Mouse (Mus musculus) left cerebral cortex, postnatal 14 days (tissue): Measurements from ENCODE around the gene Krtap24-1. TPM values are rescaled to one million over a fixed set of nuclear protein-coding genes. Genes with fewer than 3 reads are reported as not detected.

Experiments used
- DNase-seq, 2 experiments: peaks; one replicate each; pipeline ENCODE4 v3.0.0; 2021 to 2022; ENCODE audit warnings: low spot score in 2 of 2, mixed read lengths in 1 of 2
- intact Hi-C: fragments of 180-260 bp; cut with DNase I; formaldehyde crosslinking; loops from one replicate; pipeline ENCODE4 v1.15.1; 2025
- long read RNA-seq, 2 experiments: library from polyadenylated mRNA; stranded (forward); transcript quantifications; one replicate each; pipeline ENCODE4 v2.0.0; 2021
- total RNA-seq, 2 experiments: library from RNA; stranded (reverse); gene quantifications; 2 replicates each; pipeline ENCODE4 v1.2.3; 2021

The Krtap24-1 gene
- total RNA-seq = not detected
- long read RNA-seq, experiment 1 = 0 reads
- long read RNA-seq, experiment 2 = 0 reads

DNA sequence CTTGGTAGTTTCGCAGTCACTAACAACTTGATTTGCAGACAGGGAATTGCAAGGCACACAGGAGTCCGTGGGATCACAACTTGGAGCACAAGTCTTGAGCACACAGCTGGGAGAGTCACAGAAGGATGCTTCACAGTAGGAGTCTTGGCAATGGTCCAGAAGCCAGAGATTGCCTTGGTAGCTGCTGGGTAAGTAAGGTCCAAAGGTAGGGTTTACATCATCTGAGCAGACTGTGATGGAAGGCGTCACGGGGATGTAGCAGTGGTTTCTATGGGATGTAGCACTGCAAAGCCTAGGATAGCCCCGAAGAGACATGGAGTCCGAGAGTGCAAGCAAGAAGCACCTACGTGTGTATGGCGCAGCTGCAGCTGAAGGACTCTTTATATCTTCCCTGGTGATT is at the start of gene Krtap24-1:
Gene Krtap24-1, minus strand, starts transcription at position 358 of the 400 bp plus-strand sequence.
- no peak for DNase-seq
- intact Hi-C loops = no loop called here

DNA sequence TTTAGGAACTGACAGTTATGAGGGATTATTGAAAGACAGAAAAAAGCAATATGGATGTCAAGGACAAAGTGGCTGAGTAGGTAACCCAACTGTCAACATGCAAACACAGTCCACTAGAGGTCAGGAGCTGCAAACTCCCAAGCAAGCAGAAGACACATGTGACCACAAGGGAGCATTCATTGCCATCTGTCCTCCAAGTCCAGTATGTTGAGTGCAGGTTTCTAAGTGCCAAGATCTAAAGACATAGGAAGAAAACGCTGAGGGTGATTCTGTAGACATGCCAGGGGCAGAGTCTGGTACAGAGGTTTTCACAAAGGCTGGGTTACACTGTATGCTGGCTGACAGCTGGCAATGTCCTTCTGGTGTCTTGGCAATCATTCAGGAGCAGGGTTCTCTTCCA is 45.3 kb upstream of the Krtap24-1 start:
- DNase-seq = no peak
- intact Hi-C loops = no loop called here

DNA sequence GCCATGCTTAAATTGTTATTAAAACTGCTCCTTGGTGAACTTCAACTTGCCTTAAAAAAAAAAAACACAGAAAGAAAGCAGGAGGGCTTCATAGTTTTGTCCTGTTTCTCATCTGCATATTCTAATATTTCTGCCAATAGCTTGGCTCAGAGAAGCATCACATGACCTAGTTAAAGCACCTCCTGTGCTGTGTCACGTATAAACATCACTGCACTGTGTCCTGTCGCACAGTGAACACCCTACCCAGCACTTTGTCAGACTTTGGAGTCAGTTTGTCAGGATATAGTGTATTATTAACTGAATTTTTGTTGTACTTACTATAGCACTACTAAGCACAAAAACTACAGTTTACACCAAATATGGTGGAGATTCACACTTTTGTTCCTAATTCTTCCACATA is 39.9 kb upstream of the Krtap24-1 start:
- no peak for DNase-seq
- intact Hi-C loops = no loop called here

DNA sequence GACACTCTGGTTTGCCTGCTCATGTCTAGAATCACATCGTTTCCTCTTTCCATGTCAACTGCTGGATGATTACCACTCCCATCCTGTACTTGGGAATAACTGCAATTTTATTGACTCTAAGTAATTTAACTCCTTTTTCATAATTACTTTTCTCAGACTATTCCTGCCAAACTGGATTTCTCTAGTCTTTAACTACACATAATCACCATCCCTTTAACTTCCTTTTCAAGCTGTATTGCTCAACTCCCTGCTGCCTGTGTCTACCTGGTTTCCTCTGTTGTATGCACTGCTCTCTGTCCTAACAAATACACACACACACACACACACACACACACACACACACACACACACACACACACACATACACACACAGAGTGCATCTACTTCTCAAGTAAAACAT is 39.0 kb upstream of the Krtap24-1 start:
- no peak for DNase-seq

DNA sequence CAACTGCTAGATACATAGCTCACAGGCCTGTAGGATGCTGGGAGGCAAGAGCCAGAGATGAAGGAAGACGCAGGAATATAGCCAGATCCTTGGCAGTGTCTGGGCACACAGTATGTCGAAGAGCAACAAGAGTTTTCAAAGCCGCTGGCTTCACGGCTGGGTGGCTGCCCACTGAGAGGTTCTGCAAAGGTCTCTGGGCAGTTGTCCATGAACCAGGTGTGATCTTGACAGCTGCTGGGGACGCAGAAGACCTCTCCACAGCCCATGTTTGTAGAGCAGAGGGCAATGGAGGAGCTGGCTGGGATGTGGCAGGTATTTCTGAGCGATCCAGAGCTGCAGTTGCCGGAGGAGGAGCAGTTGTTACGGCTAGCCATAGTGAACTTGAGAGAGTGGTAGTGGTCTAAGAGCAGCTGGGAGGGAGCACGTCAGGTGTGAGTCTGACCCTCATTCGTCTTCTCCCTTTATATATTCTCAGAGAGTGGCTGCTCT is 35.3 kb upstream of the Krtap24-1 start, which contains the start of gene Krtap26-1:
Gene Krtap26-1, minus strand, starts transcription at position 439 of the 489 bp plus-strand sequence.
- intact Hi-C loops = no loop called here
- DNase-seq = no peak

More for the DNA sequence above, 39.0 kb upstream of the Krtap24-1 start:
- intact Hi-C loops = no loop called here

DNA sequence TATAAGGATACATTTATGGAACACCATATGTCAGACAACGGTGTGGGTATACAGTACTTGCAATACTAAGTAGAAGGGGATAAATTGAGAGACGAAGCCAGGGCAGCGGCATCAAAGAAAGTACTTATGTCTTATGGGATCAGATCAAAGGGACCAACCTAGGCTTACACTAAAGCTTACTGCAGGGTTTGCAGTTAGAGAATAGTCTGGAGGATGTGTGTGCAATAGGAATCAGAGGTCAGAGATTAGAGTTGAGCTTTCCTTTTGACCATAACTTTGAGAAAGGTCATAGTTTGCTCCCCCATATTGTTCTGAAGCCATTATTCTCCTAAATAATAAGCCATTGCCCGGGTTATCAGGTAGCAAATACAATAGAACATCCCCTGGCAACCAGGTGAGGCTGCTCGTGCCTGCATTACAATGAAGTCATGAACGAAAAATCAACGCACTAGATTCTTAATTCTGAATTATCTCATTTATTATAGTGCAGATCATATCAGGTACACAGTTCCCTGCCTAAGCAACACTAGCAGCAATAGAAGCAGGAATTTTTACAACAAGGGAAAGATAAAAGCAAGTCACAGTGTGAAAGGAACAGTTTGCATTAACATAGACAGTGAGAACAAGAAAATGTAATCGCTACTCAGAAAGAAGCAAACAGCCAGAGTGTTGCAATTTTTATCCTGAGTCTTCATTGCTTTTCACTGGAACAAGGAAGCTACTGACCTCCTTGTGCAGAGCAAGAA is 34.5 kb upstream of the Krtap24-1 start:
- no peak for DNase-seq

DNA sequence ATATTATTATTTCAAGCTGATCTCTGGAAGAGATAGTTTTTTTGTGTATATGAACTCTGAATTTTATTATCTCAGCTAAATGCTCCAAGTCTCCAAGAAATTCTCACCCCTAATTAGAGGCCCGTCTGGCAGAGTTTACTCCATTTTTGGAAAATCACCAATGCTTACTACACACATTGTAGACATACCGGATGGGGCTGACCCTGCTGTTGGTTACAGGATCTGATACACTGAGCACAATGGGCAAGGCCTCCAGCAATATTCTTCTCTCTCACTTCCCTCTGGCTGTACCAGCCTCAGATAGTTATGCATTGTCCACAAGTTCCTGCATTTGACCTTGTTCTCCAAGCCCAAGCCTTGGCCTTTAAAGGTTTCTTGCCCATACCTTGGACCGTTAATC is 28.0 kb upstream of the Krtap24-1 start:
- intact Hi-C loops = no loop called here
- no peak for DNase-seq

More for the DNA sequence above, 34.5 kb upstream of the Krtap24-1 start:
- intact Hi-C loops = no loop called here

DNA sequence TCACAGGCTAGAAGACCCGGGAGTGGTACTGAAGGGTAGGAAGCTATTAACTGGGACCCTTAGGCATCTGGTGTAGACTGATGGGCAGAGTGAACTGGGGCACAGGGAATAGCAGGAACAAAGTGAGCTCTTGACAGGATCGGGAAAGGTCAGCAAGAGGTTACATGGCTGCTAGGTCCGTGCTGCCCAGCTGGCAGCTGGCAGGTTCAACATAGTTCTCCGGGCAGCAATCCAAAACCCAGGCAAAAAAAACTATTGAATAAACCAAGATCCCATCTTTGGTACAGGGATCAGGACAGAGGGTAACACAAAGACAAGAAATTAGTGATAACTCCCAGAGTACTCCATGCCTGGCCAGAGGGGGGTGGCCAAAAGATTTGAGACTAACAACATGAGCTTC is 23.1 kb upstream of the Krtap24-1 start:
- DNase-seq = no peak
- intact Hi-C loops = no loop called here

DNA sequence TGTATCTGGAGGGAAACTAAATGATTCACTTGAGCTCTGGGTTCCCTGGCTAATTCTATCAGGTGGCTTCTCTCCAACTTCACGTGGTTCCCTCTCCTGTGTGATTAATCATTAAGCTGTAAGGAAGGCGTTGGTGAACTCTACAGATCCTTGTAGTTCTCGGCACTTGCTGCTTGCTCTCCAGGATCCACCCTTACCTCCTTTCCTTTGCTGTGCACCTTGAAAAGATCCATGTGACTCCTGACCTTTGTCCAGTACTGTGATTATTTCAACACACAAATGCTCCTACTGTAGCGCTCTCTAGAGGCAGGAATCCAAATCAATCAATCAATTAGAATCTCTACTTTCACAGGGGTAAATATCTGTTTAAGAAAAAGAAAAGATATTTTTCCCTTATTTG is 19.4 kb upstream of the Krtap24-1 start:
- intact Hi-C loops = no loop called here
- no peak for DNase-seq

DNA sequence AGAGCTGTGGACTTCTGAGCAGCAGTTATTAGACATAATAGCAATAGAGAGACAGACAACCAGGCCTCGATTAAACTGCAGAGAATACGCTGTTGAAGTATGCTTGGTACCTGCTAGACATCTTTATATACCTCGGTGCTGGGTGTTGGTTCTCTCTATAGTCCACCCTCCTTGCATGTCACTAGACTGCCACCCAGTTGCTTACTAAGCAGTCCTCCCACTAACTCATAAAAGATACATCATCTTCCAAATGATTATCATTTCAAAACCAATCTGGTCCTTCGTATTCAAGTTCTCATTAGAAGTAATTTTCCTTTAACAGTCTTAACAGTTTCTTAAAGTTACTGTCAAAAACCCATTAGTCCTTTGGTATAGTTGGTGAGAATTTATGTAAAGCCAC is 15.5 kb upstream of the Krtap24-1 start, which contains the start of gene 2310079G19Rik:
Gene 2310079G19Rik, minus strand, starts transcription at position 101 of the 400 bp plus-strand sequence.
- intact Hi-C loops = no loop called here
- no peak for DNase-seq

DNA sequence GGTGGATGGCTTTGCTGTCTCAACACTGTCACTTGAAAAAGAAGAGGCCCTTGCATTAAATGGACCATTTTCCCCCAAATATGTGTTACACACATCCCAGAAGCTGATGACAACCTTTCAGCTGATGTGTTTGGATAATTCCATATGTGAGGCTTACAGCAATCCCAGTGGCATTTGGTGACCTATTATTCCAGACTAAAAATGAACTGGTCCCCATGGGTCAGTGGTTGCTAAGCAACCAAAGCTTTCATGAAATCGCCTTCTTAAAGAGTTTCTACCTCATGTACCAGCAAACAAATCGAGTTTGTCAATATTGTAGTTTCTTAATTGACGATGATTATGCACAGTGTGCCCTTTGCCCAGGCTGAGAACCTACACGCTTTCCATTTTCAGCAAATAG is 633 bp upstream of the Krtap24-1 start:
- intact Hi-C loops = no loop called here
- no peak for DNase-seq

DNA sequence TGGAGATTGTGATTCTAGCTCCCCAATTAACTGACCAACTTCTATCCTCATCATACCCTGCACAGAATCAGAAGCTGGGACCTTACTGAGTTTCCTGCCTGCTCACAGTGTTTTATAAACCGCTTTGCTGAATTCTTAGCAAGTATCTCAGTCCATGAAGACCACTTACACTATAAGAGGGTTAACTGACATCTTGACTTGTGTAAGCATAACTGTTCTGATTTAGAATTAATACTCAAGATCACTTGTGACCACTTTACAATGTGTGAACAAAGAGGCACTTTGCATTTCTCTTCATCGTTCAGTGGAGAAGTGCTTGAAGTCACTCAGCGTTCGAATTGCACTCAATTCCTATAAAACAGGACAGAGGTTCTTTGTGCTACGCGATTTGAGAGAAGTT is 7.5 kb downstream of the Krtap24-1 start:
- DNase-seq = no peak
- intact Hi-C loops = no loop called here

DNA sequence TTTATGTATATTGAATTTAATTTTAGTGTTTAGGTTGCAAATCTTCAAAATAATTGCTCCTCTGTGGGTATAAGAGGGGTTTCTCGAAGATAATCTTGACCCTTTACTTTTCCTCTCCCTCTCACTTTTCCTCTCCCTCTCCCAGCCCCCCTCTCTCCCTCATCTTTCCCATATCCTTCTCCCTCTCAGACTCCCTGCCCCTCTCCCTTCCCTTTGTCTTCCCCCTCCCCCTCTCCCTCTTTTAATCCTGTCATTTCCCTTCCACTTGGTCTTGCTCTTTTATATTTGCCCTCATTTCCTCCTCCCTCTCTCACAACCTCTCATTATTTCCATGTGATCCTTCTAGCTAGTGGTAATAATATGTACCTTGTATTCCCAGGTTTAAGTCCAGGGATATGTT is 9.6 kb downstream of the Krtap24-1 start:
- DNase-seq = no peak
- intact Hi-C loops = no loop called here

DNA sequence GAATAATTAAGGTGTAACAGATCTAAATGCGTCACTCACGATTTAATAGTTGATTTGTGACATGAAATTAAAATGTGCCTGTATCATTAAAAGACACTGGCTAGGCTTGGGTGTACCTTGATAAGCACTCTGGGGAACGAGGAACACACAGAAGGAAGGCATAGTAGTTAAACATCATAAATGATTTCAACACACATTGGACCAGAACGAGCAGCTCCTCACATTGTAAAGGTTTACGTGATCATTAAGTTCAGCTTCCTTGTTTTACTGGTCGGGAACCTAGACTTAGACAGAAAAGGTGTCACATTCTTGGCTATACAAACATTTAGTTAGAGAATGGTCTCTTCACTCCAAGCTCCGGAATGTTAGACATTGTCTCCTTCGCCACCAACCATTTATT is 11.8 kb downstream of the Krtap24-1 start:
- intact Hi-C loops = no loop called here
- DNase-seq = no peak

DNA sequence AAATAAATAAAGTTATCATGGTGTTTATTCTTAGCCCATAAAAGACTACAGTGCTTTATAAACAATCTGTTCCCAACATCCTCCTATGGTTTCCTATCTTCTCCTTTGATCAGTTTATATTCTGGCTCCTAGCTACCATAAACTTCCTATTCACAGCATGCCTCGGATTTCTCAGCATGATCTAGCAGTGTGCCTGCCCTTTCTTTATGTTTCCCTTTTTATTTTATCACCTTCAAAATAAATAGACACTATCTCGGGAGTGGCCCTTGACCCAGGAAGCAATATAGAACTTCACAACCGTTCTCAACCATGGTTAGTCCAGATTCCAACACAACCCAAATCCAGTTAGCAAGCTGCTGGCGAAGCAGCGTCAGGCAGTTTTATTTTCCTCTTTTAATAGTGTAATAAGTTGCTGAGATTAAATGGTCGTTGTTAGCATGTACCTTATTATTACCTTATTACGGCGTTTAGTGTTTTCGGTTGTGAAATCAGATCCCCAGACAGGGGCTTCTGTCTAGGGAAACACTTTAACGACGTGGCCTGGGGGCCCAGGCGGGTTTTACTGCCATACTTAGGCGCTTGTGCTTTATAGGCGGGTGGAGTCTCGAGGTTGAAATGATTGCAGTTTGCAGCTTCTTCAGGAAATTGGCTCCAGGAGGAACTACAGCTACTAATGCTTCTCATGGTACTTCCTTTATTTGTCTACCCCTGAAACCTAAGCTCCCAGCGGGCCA is 12.4 kb downstream of the Krtap24-1 start:
- no peak for DNase-seq
- intact Hi-C loops = no loop called here

DNA sequence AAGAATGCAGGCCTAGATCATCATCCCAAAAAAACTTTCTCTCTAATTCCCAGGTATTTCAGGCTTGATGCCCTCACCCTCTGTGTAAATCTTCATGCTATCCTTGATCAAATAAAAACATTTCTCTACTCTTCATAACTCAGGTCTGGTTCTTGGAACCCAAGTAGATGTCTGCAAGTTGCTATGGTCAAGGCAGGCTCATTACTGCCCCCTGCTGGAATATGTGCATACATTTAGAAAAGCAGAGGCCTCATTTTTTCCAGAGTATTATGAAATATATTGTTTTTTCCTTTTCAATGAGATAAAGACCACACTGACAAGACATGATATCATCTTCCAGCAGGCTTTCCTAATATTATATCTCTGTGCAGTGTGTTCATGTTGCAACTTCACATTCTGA is 19.3 kb downstream of the Krtap24-1 start:
- intact Hi-C loops = no loop called here
- no peak for DNase-seq

DNA sequence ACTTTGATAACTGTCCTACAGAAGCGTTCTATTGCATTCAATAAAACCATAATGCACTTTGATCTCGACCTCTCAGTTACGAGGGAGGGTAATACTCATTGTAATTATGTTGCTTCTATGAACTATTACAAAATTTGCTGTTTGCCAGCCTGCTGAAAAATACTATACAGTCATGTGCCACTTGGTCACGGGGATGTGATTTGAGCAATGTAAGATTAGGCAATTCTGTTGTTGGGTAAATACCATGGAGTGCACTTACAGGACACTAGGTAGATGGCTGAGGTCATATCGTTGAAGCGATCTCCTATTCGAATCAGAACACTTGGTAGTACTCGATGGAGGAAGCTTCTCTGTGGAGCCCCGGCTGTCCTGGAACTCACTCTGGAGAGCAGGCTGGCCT is 28.7 kb downstream of the Krtap24-1 start:
- intact Hi-C loops = no loop called here
- DNase-seq = no peak

DNA sequence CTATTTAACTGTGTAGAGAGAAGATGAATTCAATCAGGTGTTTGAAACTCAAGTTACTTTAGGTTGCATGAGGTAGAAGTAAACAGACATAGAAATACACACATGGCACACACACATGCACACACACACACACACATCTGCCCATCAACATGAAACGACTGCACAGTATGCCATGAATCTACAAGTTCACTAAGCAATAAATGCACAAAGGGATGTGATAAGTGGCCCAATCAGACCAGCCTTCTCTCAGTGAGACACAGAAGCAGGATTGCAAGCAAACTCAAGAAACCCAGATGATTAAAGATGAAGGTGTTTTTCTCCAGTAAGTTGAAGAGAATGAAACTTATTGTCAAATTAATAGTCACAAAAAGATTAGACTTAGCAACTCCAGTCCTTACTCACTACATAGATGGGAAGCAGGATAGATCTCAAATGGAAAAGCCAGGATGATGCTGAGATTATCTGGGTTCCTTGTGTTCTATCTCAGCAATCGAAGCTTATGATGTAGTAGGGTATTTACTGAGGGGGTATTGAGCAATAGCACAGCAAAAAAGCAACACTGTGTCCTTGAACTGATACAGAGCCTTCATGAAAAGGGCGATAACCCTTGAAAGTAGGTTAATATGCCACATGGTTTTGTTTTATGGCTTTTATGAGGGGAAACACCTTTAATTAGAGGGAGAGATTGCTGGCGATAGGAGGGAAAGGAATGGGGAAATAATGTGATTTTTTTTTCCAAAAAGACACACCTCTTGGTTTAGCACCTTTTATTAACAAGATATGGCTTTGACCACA is 36.0 kb downstream of the Krtap24-1 start:
- DNase-seq = no peak
- intact Hi-C loops = no loop called here

DNA sequence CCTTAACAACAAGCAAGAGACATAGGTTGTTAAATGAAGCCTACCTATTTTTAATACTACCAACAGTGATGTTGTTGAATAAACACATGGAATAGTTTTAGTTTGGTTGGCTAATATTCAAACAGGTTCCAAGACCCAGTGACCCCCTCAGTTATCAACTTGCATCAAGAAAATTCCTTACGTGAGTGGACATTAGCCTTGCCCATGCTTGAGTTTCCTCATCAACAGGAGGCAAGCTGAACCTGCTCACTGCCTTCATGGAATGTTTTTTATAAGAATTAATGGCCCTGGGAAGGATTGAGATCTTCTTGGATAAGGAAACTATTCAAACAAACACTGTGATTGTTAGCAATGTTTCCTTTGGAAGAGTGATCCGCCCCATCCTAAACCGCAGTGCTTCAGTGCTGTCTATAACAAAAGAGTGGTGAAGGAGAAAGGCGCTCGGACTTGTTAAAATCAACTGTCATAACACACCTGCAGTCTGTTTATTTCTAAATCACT is 39.1 kb downstream of the Krtap24-1 start:
- DNase-seq = no peak
- intact Hi-C loops = no loop called here

DNA sequence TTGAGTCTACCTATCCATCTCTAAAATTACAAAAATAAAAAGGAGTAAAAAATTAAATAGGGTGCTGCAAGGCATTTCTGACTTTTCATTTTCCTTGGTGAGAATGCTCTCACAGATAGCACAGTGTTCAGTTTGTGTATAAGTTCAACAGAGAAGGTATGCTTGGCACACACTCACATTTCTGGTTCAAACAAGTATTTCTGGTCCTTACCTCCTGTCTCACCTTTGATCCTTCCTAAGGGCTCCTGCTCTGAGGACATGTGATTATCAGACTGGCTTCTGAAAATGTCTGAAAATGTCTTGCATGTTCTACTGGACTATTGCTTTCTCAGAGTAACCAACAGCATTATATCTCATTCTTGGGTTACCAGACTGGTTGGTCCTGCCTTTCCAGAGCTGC is 41.9 kb downstream of the Krtap24-1 start:
- intact Hi-C loops = no loop called here
- no peak for DNase-seq
